Mouse (Mus musculus) adrenal gland, postnatal 25 days (tissue): Measurements from ENCODE around the gene Nap1l4. TPM values are rescaled to one million over a fixed set of nuclear protein-coding genes. Genes with fewer than 3 reads are reported as not detected.

Source experiments
- DNase-seq: peaks from one replicate; pipeline ENCODE4 v3.0.0; 2021; ENCODE audit warnings: mixed read lengths
- microRNA-seq, 2 experiments: library from miRNA; unstranded; fragments of <30 nt; microRNA quantifications; one replicate each; pipeline ENCODE4 v1.2.0; 2021
- total RNA-seq: library from RNA; stranded (reverse); gene quantifications from 2 replicates; pipeline ENCODE4 v1.2.3, GENCODE M21; 2021

The Nap1l4 gene
- total RNA-seq, 1 experiment from 2014 or later, result 135 TPM

GRCm38 (mm10) chr7:143477800-143478199 is 71.1 kb downstream of the Nap1l4 start:
- DNase-seq, result no peak

GRCm38 (mm10) chr7:143476702-143477335 is 72.1 kb downstream of the Nap1l4 start:
- no peak for DNase-seq

GRCm38 (mm10) chr7:143475876-143476275 is 73.0 kb downstream of the Nap1l4 start:
- DNase-seq, result peak; percentile 44

- no peak for DNase-seq
Observed at GRCm38 (mm10) chr7:143474811-143475210, 74.1 kb downstream of the Nap1l4 start.

GRCm38 (mm10) chr7:143473347-143474101 is 75.4 kb downstream of the Nap1l4 start, which contains the start of gene Slc22a18:
Slc22a18 (plus strand) TSS chr7:143473736.
- DNase-seq, result no peak

- DNase-seq, result peak; percentile 83
Observed at GRCm38 (mm10) chr7:143469946-143470345, 79.0 kb downstream of the Nap1l4 start.

- no peak for DNase-seq
Observed at GRCm38 (mm10) chr7:143467714-143468113, 81.2 kb downstream of the Nap1l4 start.

- peak; percentile 82 for DNase-seq
Observed at GRCm38 (mm10) chr7:143466099-143466677, 82.7 kb downstream of the Nap1l4 start.

- peak; percentile 74 for DNase-seq
Observed at GRCm38 (mm10) chr7:143464811-143465560, 83.9 kb downstream of the Nap1l4 start.

- peak; percentile 87 for DNase-seq
Observed at GRCm38 (mm10) chr7:143463865-143464415, 85.0 kb downstream of the Nap1l4 start.

Small RNA genes lying within 50 kb of the gene (microRNA-seq; reads per million reads assigned to microRNA genes)
- gene Mir7064, result 0 to 0.71 reads per million in 2 experiments

Other genes starting within 250 kb of the Nap1l4 start
- 669 and 905 TPM in 2 replicates for gene Cdkn1c, start 88.1 kb downstream of the Nap1l4 start, total RNA-seq
- 1.2 and 1.4 TPM in 2 replicates for gene Slc22a18, start 75.4 kb downstream of the Nap1l4 start, total RNA-seq
- gene Phlda2, start 46.0 kb downstream of the Nap1l4 start, total RNA-seq, result 1.8 and 2.7 TPM in 2 replicates
- 47.3 and 74.9 TPM in 2 replicates for gene Cars, start 51.0 kb upstream of the Nap1l4 start, total RNA-seq
- 1.0 and 1.4 TPM in 2 replicates for gene Tnfrsf26, start 79.6 kb upstream of the Nap1l4 start, total RNA-seq
- gene Tnfrsf22, start 100.6 kb upstream of the Nap1l4 start, total RNA-seq, result 4.4 and 6.5 TPM in 2 replicates
- gene Tnfrsf23, start 136.8 kb upstream of the Nap1l4 start, total RNA-seq, result 1.4 and 2.7 TPM in 2 replicates
- gene Osbpl5, start 207.9 kb upstream of the Nap1l4 start, total RNA-seq, result 22.8 and 37.0 TPM in 2 replicates
- 0.27 and 0.67 TPM in 2 replicates for gene Mrgprg, start 217.9 kb upstream of the Nap1l4 start, total RNA-seq
- gene Mrgpre, start 235.4 kb upstream of the Nap1l4 start, total RNA-seq, result 1.4 and 2.0 TPM in 2 replicates